Mouse (Mus musculus): Measurements from ENCODE around the gene Cabp4. TPM values are rescaled to one million over a fixed set of nuclear protein-coding genes. Genes with fewer than 3 reads are reported as not detected.

Cabp4 gene
- polyA plus RNA-seq, 1 experiment: 0.60 TPM

- no peak overlapping the region for H3K27ac ChIP-seq (ENCODE audit: control insufficient read depth, insufficient read depth, low read depth, low read length, poor library complexity)
- WGBS: 91% methylated on average over 12 of the region's 12 CpGs
- peaks cover 2% of the 10 kb centered on the region; the same call in 1 of the 2 replicates for H3K4me1 ChIP-seq (ENCODE audit: control insufficient read depth, insufficient read depth, low read length)
- H3K4me3 ChIP-seq (replicated peaks; ENCODE audit: control insufficient read depth, low read depth, low read length): no peak overlapping the region
- TF ChIP-seq POLR2A (IDR thresholded peaks at IDR 0.05; ENCODE audit: borderline replicate concordance, control insufficient read depth, low read depth, low read length): no peak
- no peak for TF ChIP-seq CTCF (IDR thresholded peaks at IDR 0.05; ENCODE audit: control insufficient read depth, insufficient read depth, low read length)
These were observed 41.2 kb downstream of the Cabp4 start for GRCm38 (mm10) chr19:4102626-4103025.

GRCm38 (mm10) chr19:4102049-4102448 lies 41.8 kb downstream of the Cabp4 start:
- peaks cover 2% of the 10 kb centered on the region; the same call in 1 of the 2 replicates for H3K4me1 ChIP-seq (ENCODE audit: control insufficient read depth, insufficient read depth, low read length)
- TF ChIP-seq CTCF (IDR thresholded peaks at IDR 0.05; ENCODE audit: control insufficient read depth, insufficient read depth, low read length): no peak
- TF ChIP-seq POLR2A (IDR thresholded peaks at IDR 0.05; ENCODE audit: borderline replicate concordance, control insufficient read depth, low read depth, low read length): no peak
- 86% methylated on average over 2 of the region's 2 CpGs for WGBS
- H3K27ac ChIP-seq (ENCODE audit: control insufficient read depth, insufficient read depth, low read depth, low read length, poor library complexity): no peak overlapping the region
- no peak overlapping the region for H3K4me3 ChIP-seq (replicated peaks; ENCODE audit: control insufficient read depth, low read depth, low read length)

- no peak for TF ChIP-seq POLR2A (IDR thresholded peaks at IDR 0.05; ENCODE audit: borderline replicate concordance, control insufficient read depth, low read depth, low read length)
- TF ChIP-seq CTCF (IDR thresholded peaks at IDR 0.05; ENCODE audit: control insufficient read depth, insufficient read depth, low read length): no peak
- peaks cover 3% of the 10 kb centered on the region; the same call in 1 of the 2 replicates for H3K4me1 ChIP-seq (ENCODE audit: control insufficient read depth, insufficient read depth, low read length)
These were observed 42.4 kb downstream of the Cabp4 start for GRCm38 (mm10) chr19:4101466-4101865.

GRCm38 (mm10) chr19:4100718-4101261 lies 43.0 kb downstream of the Cabp4 start:
- Histone ChIP-seq H3K4me3 (replicated peaks; ENCODE audit: control insufficient read depth, low read depth, low read length) (peak overlapping the region; percentile 73), H3K4me1 (ENCODE audit: control insufficient read depth, insufficient read depth, low read length) (peaks cover 3% of the 10 kb centered on the region; the same call in 1 of the 2 replicates), H3K27ac (ENCODE audit: control insufficient read depth, insufficient read depth, low read depth, low read length, poor library complexity) (0 out of 2 replicates have a peak overlapping the region, but pooled peaks have one; percentile 19)
- TF ChIP-seq CTCF (IDR thresholded peaks at IDR 0.05; ENCODE audit: control insufficient read depth, insufficient read depth, low read length) (no peak), POLR2A (IDR thresholded peaks at IDR 0.05; ENCODE audit: borderline replicate concordance, control insufficient read depth, low read depth, low read length) (peak; percentile 25; the same call in 1 of the 2 replicates)
- WGBS: 2% methylated on average over 52 of the region's 52 CpGs

More at GRCm38 (mm10) chr19:4101466-4101865, 42.4 kb downstream of the Cabp4 start:
- H3K27ac ChIP-seq (ENCODE audit: control insufficient read depth, insufficient read depth, low read depth, low read length, poor library complexity): no peak overlapping the region
- no peak overlapping the region for H3K4me3 ChIP-seq (replicated peaks; ENCODE audit: control insufficient read depth, low read depth, low read length)
- WGBS: 91% methylated on average over 6 of the region's 6 CpGs

GRCm38 (mm10) chr19:4099837-4100717 lies 43.8 kb downstream of the Cabp4 start, which contains the start of gene Pitpnm1:
TSS of gene Pitpnm1 (plus strand) at chr19:4099998.
- TF ChIP-seq POLR2A (IDR thresholded peaks at IDR 0.05; ENCODE audit: borderline replicate concordance, control insufficient read depth, low read depth, low read length) (peak; percentile 48; the same call in 1 of the 2 replicates), CTCF (IDR thresholded peaks at IDR 0.05; ENCODE audit: control insufficient read depth, insufficient read depth, low read length) (no peak)
- Histone ChIP-seq H3K4me3 (replicated peaks; ENCODE audit: control insufficient read depth, low read depth, low read length) (peak within 1 kb of the TSS; percentile 73), H3K4me1 (ENCODE audit: control insufficient read depth, insufficient read depth, low read length) (peaks cover 3% of the 10 kb centered on the region; the same call in 1 of the 2 replicates), H3K27ac (ENCODE audit: control insufficient read depth, insufficient read depth, low read depth, low read length, poor library complexity) (peak within 1 kb of the TSS; percentile 97)
- under 1% methylated on average over 53 of the region's 53 CpGs for WGBS

GRCm38 (mm10) chr19:4099056-4099455 lies 44.8 kb downstream of the Cabp4 start:
- Histone ChIP-seq H3K27ac (ENCODE audit: control insufficient read depth, insufficient read depth, low read depth, low read length, poor library complexity) (peak overlapping the region; percentile 97), H3K4me3 (replicated peaks; ENCODE audit: control insufficient read depth, low read depth, low read length) (peak overlapping the region; percentile 31), H3K4me1 (ENCODE audit: control insufficient read depth, insufficient read depth, low read length) (peaks cover 3% of the 10 kb centered on the region; the same call in 1 of the 2 replicates)
- TF ChIP-seq CTCF (IDR thresholded peaks at IDR 0.05; ENCODE audit: control insufficient read depth, insufficient read depth, low read length): peak; percentile 99
- TF ChIP-seq POLR2A (IDR thresholded peaks at IDR 0.05; ENCODE audit: borderline replicate concordance, control insufficient read depth, low read depth, low read length): no peak
- 2% methylated on average over 9 of the region's 9 CpGs for WGBS

GRCm38 (mm10) chr19:4098426-4098825 lies 45.4 kb downstream of the Cabp4 start:
- H3K27ac ChIP-seq (ENCODE audit: control insufficient read depth, insufficient read depth, low read depth, low read length, poor library complexity): peak overlapping the region; percentile 97
- no peak for TF ChIP-seq CTCF (IDR thresholded peaks at IDR 0.05; ENCODE audit: control insufficient read depth, insufficient read depth, low read length)
- peak; percentile 22; the same call in 1 of the 2 replicates for TF ChIP-seq POLR2A (IDR thresholded peaks at IDR 0.05; ENCODE audit: borderline replicate concordance, control insufficient read depth, low read depth, low read length)
- 35% methylated on average over 13 of the region's 13 CpGs for WGBS
- H3K4me3 ChIP-seq (replicated peaks; ENCODE audit: control insufficient read depth, low read depth, low read length): peak overlapping the region; percentile 70
- H3K4me1 ChIP-seq (ENCODE audit: control insufficient read depth, insufficient read depth, low read length): peaks cover 3% of the 10 kb centered on the region; the same call in 1 of the 2 replicates

GRCm38 (mm10) chr19:4097441-4097825 lies 46.4 kb downstream of the Cabp4 start:
- 3% methylated on average over 21 of the region's 21 CpGs for WGBS
- H3K4me1 ChIP-seq (ENCODE audit: control insufficient read depth, insufficient read depth, low read length): peaks cover 3% of the 10 kb centered on the region; the same call in 1 of the 2 replicates
- peak overlapping the region; percentile 70 for H3K4me3 ChIP-seq (replicated peaks; ENCODE audit: control insufficient read depth, low read depth, low read length)
- H3K27ac ChIP-seq (ENCODE audit: control insufficient read depth, insufficient read depth, low read depth, low read length, poor library complexity): peak overlapping the region; percentile 97
- TF ChIP-seq POLR2A (IDR thresholded peaks at IDR 0.05; ENCODE audit: borderline replicate concordance, control insufficient read depth, low read depth, low read length) (no peak), CTCF (IDR thresholded peaks at IDR 0.05; ENCODE audit: control insufficient read depth, insufficient read depth, low read length) (no peak)
